Mouse (Mus musculus) skeletal muscle tissue, adult 2 months (tissue): ENCODE data around the gene Olfr444.

Source experiments
- DNase-seq: peaks from one replicate; pipeline ENCODE4 v3.0.0-alpha.2; 2012; ENCODE audit warnings: low read depth, low spot score

Gene Olfr444

DNA sequence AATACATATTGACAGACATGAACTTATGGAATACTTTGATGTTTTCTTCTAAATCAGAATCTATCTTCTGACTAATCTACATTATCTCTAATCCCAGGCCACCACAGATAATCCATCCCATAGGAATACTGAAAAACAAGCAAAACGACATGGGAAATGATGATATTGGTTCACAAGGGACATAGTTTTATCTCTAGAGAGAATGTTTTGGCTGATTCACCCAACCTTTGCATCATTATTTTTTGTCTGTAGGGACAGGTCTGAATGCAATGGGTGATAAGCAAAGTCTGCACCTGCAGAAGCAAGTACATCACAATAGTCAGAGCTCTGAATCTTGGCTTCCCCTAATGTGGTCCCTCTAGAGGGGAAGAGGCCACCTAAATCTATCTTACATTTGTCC is at the start of gene Olfr444:
TSS of gene Olfr444 (plus strand) at position 301 of the 400 bp plus-strand sequence.
- no peak for DNase-seq

DNA sequence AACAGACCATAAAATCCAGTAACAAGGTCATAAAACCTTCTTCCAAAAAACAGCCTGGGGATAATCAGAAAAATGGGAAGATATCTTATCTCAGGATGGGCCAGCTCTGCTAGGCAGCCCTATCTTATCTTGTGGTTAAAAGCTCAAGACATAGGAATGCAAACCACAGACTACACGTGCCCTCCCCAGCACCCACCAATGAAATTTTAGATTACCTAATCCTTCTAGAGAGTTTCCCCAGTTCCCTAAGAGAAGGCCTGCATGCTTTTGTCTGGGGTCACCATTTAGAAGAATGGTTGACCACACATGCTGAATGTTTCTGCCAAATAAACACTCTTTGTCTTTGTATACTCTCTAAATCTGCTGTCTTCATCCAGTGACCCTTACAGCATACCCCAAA is 48.5 kb upstream of the Olfr444 start:
- DNase-seq = no peak

DNA sequence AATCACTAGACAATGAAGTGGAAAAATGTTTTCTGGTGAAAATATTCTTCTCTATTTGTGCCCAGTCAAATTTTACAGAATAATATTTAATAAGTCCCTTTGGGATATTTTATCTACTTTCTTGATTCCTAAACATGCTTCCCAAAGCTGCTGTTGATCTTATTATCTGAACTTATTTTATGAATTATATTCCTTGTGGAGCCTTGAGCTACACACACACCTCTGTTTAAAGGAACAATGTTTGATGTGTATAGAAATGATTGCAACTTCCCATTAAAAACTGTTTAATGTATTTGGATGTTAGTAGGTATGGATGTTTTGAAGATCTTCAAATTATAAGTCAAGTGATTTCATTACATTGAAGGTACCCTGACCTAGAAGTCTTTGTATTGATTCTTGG is 40.3 kb upstream of the Olfr444 start, which contains the start of gene Olfr447:
TSS of gene Olfr447 (plus strand) at position 301 of the 400 bp plus-strand sequence.
- DNase-seq = no peak

GRCm38 (mm10) chr6:42921077-42921476 is 27.8 kb upstream of the Olfr444 start, which contains the start of gene Olfr446:
Gene Olfr446, plus strand, starts transcription at chr6:42921377.
- no peak for DNase-seq

DNA sequence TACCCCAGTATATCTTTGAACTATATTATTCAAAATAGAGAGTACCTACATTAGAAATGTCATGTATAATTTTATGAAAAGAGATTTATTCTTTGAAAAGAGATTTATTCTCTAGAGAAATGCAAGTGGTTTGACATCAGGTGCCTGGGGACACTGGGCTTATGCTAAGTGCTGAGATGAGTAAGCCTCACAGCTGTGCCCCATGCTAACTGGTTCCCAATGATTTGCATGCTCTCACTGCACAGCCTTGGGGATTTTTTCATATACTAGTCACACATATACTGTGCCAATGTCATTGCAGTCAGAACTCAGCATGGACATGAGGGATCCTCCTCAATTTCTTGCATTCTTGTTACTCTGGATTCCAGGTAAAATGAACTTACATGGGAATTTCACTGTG is 31.5 kb downstream of the Olfr444 start:
- no peak for DNase-seq
